Mouse (Mus musculus) CH12.LX (cell line): ENCODE results near the gene Ugt1a10. TPM values are rescaled to one million over a fixed set of nuclear protein-coding genes. Genes with fewer than 3 reads are reported as not detected.
"Not testable (repeated sequence)": the region's sequence is repeated elsewhere in the genome, so short reads cannot be mapped to it uniquely, and the experiment has no call there.

Source experiments
- DNase-seq: peaks from one replicate; pipeline ENCODE4 v3.0.0-alpha.2; 2013; ENCODE audit errors: extremely low read depth
- H3K27ac ChIP-seq: 2 replicates; pipeline ENCODE4 v1.5.1; 2012; ENCODE audit warnings: low read depth, mild to moderate bottlenecking, control low read depth, moderate library complexity; ENCODE audit not compliant: insufficient read depth
- H3K27me3 ChIP-seq: replicated peaks from 2 replicates; pipeline ENCODE3; 2012; ENCODE audit warnings: inconsistent platforms
- H3K36me3 ChIP-seq, 2 experiments: replicated peaks in 1 of 2; 2 replicates each; pipeline versions ENCODE3 to v1.6.1; 2012; ENCODE audit warnings: inconsistent platforms in 1 of 2, low read length in 1 of 2, mild to moderate bottlenecking in 1 of 2, mixed read lengths in 1 of 2, moderate library complexity in 1 of 2; ENCODE audit not compliant: control insufficient read depth in 1 of 2, insufficient read depth in 1 of 2
- H3K4me1 ChIP-seq, 2 experiments: 2 replicates each; pipeline ENCODE4 v1.6.1; 2012; ENCODE audit warnings: inconsistent platforms in 1 of 2, moderate library complexity in 1 of 2; ENCODE audit not compliant: insufficient read depth in 2 of 2, control insufficient read depth in 1 of 2
- H3K4me2 ChIP-seq: 2 replicates; pipeline ENCODE4 v1.6.1; 2012; ENCODE audit warnings: low read depth, mild to moderate bottlenecking, control low read depth; ENCODE audit not compliant: poor library complexity, insufficient read depth, severe bottlenecking
- H3K4me3 ChIP-seq, 3 experiments: fragments of 150-350 bp in 1 of 3; sonication (generic) in 1 of 3; replicated peaks in 1 of 3; 2 replicates each; pipeline versions ENCODE3 to v1.5.1; 2011 to 2012; ENCODE audit warnings: low read depth in 2 of 3, low read length in 2 of 3, mild to moderate bottlenecking in 2 of 3, moderate library complexity in 2 of 3, control low read depth in 1 of 3, improper control_type of control experiment in 1 of 3, inconsistent platforms in 1 of 3, mixed read lengths in 1 of 3; ENCODE audit not compliant: poor library complexity in 1 of 3
- H3K79me2 ChIP-seq: replicated peaks from 2 replicates; pipeline ENCODE4 v1.6.1; 2012; ENCODE audit warnings: mild to moderate bottlenecking, moderate library complexity; ENCODE audit not compliant: control insufficient read depth, poor library complexity, insufficient read depth, severe bottlenecking; ENCODE audit errors: extremely low read depth
- H3K9ac ChIP-seq: 2 replicates; pipeline ENCODE4 v1.6.1; 2012; ENCODE audit warnings: low read depth, mild to moderate bottlenecking, control low read depth, moderate library complexity; ENCODE audit not compliant: insufficient read depth
- H3K9me3 ChIP-seq: replicated peaks from 2 replicates; pipeline ENCODE3; 2012; ENCODE audit warnings: low read length, inconsistent platforms, mixed read lengths
- BHLHE40 ChIP-seq: IDR thresholded peaks from 2 replicates; pipeline ENCODE4 v1.6.1; 2011; ENCODE audit warnings: mild to moderate bottlenecking, low read depth, low read length, improper control_type of control experiment
- CHD2 ChIP-seq: IDR thresholded peaks from 2 replicates; pipeline ENCODE4 v1.6.1; 2011; ENCODE audit warnings: low read length, improper control_type of control experiment
- CTCF ChIP-seq, 2 experiments: IDR thresholded peaks in 1 of 2; conservative IDR thresholded peaks in 1 of 2; 2 replicates each; pipeline ENCODE4 v1.5.1; 2011 to 2012; ENCODE audit warnings: low read depth in 2 of 2, low read length in 2 of 2, improper control_type of control experiment in 1 of 2, inconsistent platforms in 1 of 2, mild to moderate bottlenecking in 1 of 2, moderate library complexity in 1 of 2
- HCFC1 ChIP-seq: IDR thresholded peaks from 2 replicates; pipeline ENCODE4 v1.6.1; 2012; ENCODE audit warnings: low read depth, mild to moderate bottlenecking, inconsistent platforms, low read length, improper control_type of control experiment
- IRF4 ChIP-seq: IDR thresholded peaks from 2 replicates; pipeline ENCODE4 v1.6.1; 2014; ENCODE audit warnings: low read depth, mild to moderate bottlenecking, inconsistent platforms, low read length, improper control_type of control experiment
- JUN ChIP-seq: IDR thresholded peaks from 2 replicates; pipeline ENCODE4 v1.6.1; 2011; ENCODE audit warnings: low read depth, mild to moderate bottlenecking, low read length, improper control_type of control experiment, moderate library complexity; ENCODE audit not compliant: insufficient read depth
- JUND ChIP-seq: conservative IDR thresholded peaks from 2 replicates; pipeline ENCODE4 v1.6.1; 2011; ENCODE audit warnings: low read depth, low read length, improper control_type of control experiment
- KAT2A ChIP-seq: IDR thresholded peaks from 2 replicates; pipeline ENCODE4 v1.6.1; 2012; ENCODE audit warnings: low read length, improper control_type of control experiment, inconsistent platforms; ENCODE audit not compliant: insufficient replicate concordance
- MAX ChIP-seq: IDR thresholded peaks from 2 replicates; pipeline ENCODE4 v1.6.1; 2011; ENCODE audit warnings: low read length, improper control_type of control experiment
- MAZ ChIP-seq: IDR thresholded peaks from 2 replicates; pipeline ENCODE4 v1.6.1; 2012; ENCODE audit warnings: low read depth, mild to moderate bottlenecking, inconsistent platforms, low read length, improper control_type of control experiment, moderate library complexity
- NELFE ChIP-seq: IDR thresholded peaks from 2 replicates; pipeline ENCODE4 v1.6.1; 2011; ENCODE audit warnings: low read depth, low read length, improper control_type of control experiment
- NRF1 ChIP-seq: IDR thresholded peaks from 2 replicates; pipeline ENCODE4 v1.6.1; 2014; ENCODE audit warnings: low read depth, mild to moderate bottlenecking, inconsistent platforms, low read length, improper control_type of control experiment, moderate library complexity
- PAX5 ChIP-seq: IDR thresholded peaks from 2 replicates; pipeline ENCODE4 v1.6.1; 2012; ENCODE audit warnings: low read length, inconsistent platforms, mixed read lengths
- POLR2AphosphoS2 ChIP-seq: IDR thresholded peaks from 2 replicates; pipeline ENCODE4 v1.6.1; 2011; ENCODE audit warnings: low read depth, low read length, improper control_type of control experiment
- RCOR1 ChIP-seq: conservative IDR thresholded peaks from 2 replicates; pipeline ENCODE4 v1.6.1; 2012; ENCODE audit warnings: low read depth, mild to moderate bottlenecking, inconsistent platforms, low read length, improper control_type of control experiment
- SIN3A ChIP-seq: IDR thresholded peaks from 2 replicates; pipeline ENCODE4 v1.6.1; 2012; ENCODE audit warnings: low read length, improper control_type of control experiment, inconsistent platforms
- TBP ChIP-seq: conservative IDR thresholded peaks from 2 replicates; pipeline ENCODE4 v1.6.1; 2011; ENCODE audit warnings: low read depth, low read length, improper control_type of control experiment
- UBTF ChIP-seq: IDR thresholded peaks from 2 replicates; pipeline ENCODE4 v1.6.1; 2012; ENCODE audit warnings: low read depth, mild to moderate bottlenecking, inconsistent platforms, low read length, improper control_type of control experiment, moderate library complexity
- USF1 ChIP-seq: IDR thresholded peaks from 2 replicates; pipeline ENCODE4 v1.6.1; 2014; ENCODE audit warnings: low read depth, mild to moderate bottlenecking, inconsistent platforms, low read length, improper control_type of control experiment
- ZC3H11A ChIP-seq: IDR thresholded peaks from 2 replicates; pipeline ENCODE4 v1.6.1; 2012; ENCODE audit warnings: low read depth, mild to moderate bottlenecking, inconsistent platforms, low read length, improper control_type of control experiment
- ZKSCAN1 ChIP-seq: IDR thresholded peaks from 2 replicates; pipeline ENCODE4 v1.6.1; 2012; ENCODE audit warnings: low read depth, inconsistent platforms, low read length, improper control_type of control experiment, borderline replicate concordance
- dilution Hi-C: fragments of 300-500 bp; cut with MboI; formaldehyde crosslinking; loops from 2 replicates; pipeline ENCODE4 v1.14.3; 2020; ENCODE audit warnings: low sequenced_read_pairs; ENCODE audit not compliant: extremely low pct_unique_long_range_greater_than_20kb, extremely low pct_ligation_motif_present
- in situ Hi-C: fragments of 300-500 bp; cut with MboI; formaldehyde crosslinking; loops from 3 replicates; pipeline ENCODE4 v1.14.3; 2019; ENCODE audit warnings: low sequenced_read_pairs, low pct_ligation_motif_present, low pct_unique_long_range_greater_than_20kb, mixed read lengths
- polyA plus RNA-seq: library from polyadenylated mRNA; unstranded; fragments of >175 nt; gene quantifications from 2 replicates; pipeline ENCODE4 v1.2.1, GENCODE M21; 2012; ENCODE audit warnings: low read depth; ENCODE audit not compliant: insufficient read length
- total RNA-seq, 2 experiments: library from RNA; depleted of rRNA; stranded (reverse); fragments of 300-350 nt in 1 of 2; fragments of >200 nt in 1 of 2; gene quantifications; 2 replicates each; pipeline ENCODE4 v1.2.3; 2012 to 2014

Gene Ugt1a10
- total and polyA plus RNA-seq, 3 experiments = not detected

DNA sequence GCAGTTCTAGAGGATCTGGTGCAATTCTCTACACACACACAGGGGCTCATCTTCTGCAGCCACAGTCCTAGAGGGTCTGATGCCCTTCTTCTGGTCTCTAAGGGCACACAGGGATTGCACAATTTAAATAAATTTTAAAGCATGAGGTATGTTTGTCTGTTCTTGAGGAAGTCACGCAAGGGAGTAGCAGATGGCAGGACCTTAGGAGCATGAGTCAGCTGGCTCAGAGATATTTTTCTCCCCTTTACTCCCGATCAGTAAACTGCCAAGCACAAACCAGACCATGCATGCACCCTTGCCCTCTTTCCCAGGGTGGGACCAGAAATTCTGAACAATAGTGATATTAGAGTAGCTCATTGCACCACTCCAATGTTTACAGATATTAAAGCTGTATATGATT is 103.2 kb downstream of the Ugt1a10 start (continued):
- TF ChIP-seq RCOR1 (no peak), NELFE (no peak), PAX5 (no peak), ZKSCAN1 (no peak), UBTF (no peak)

DNA sequence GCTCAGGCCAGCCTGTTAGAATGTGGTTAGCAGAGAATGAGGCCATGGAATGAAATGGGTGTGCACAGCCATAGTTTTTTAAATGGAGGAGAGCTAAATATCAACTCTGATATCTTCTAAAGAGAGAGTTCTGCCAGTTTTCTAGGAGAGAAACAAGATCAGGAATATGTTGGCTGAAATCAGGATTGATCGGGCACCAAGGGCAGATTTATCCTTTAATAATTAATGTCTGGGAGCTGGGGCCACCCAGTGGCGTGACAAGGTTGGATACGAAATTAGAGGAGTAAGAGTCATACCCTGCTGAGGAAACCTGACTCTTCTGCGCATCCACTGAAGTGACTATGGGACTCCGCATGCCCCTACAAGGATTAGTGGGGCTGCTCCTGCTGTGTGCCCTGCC is 110.5 kb downstream of the Ugt1a10 start, which contains the start of gene Ugt1a5:
Gene Ugt1a5, plus strand, starts transcription at position 302 of the 400 bp plus-strand sequence.
- dilution Hi-C loops = no loop called here

DNA sequence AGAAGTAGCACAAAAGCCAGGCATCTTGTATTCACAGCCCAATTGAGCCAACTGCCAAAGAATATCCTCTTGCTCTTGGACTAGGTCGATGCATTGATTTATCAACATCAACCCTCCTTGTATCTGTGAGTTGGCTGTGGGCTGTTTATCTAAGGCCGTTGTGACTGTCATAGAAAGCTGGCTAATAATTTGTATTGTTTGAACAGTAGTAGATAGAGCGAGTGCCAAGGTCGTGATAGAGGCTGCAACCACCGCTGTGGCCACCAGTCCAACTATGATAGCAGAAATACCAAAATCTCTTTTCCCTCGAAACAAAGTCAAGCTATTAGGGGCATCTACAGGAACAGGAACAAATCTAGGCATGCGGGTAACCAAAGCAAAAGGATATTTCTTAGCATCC is 117.0 kb downstream of the Ugt1a10 start:
- H3K9me3 ChIP-seq, H3K9ac ChIP-seq, H3K4me2 ChIP-seq, dilution Hi-C loops, H3K36me3 ChIP-seq, H3K4me3 ChIP-seq, in situ Hi-C loops, H3K27ac ChIP-seq, H3K79me2 ChIP-seq, H3K4me1 ChIP-seq, H3K27me3 ChIP-seq, DNase-seq: not testable (repeated sequence)

More for the DNA sequence above, 110.5 kb downstream of the Ugt1a10 start, which contains the start of gene Ugt1a5:
- Histone ChIP-seq H3K4me2 (no peak within 1 kb of the TSS), H3K9me3 (no peaks in the 10 kb centered on the region), H3K9ac (no peak within 1 kb of the TSS), H3K27ac (no peak within 1 kb of the TSS), H3K36me3 (peaks cover 0 to 5% of the 10 kb centered on the region in 2 experiments), H3K4me1 (peaks cover 0 to 3% of the 10 kb centered on the region in 2 experiments; a peak in 1 of 4 replicates), H3K79me2 (no peaks in the 10 kb centered on the region), H3K4me3 (no peak within 1 kb of the TSS), H3K27me3 (no peaks in the 10 kb centered on the region)
- no peak for TF ChIP-seq JUN
- TF ChIP-seq JUND = no peak
- TF ChIP-seq SIN3A = no peak
- no peak for TF ChIP-seq CHD2
- TF ChIP-seq NRF1 = no peak
- TF ChIP-seq MAZ = no peak
- no peak for TF ChIP-seq POLR2AphosphoS2
- TF ChIP-seq HCFC1 = no peak
- TF ChIP-seq MAX = no peak
- no peak for TF ChIP-seq ZKSCAN1
- no peak for TF ChIP-seq BHLHE40
- no peak for TF ChIP-seq IRF4
- no peak for TF ChIP-seq ZC3H11A
- TF ChIP-seq USF1 = no peak
- no peak for TF ChIP-seq NELFE
- TF ChIP-seq KAT2A = no peak
- no peak for TF ChIP-seq TBP
- TF ChIP-seq CTCF (conservative IDR thresholded peaks at IDR 0.05 in 1 of 2, IDR thresholded peaks at IDR 0.05 in 1 of 2; ENCODE audit: low read depth in 2 of 2, low read length in 2 of 2) = no peak
- no peak for DNase-seq
- in situ Hi-C loops = no loop called here
